Mouse (Mus musculus) forebrain, embryonic 14.5 days (tissue): ENCODE results near the gene AI593442. TPM values are rescaled to one million over a fixed set of nuclear protein-coding genes. Genes with fewer than 3 reads are reported as not detected.

Source experiments
- ATAC-seq: fragments of 200-750 bp; cut with Nextera tagmentation; 2 replicates; pipeline ENCODE4 v1.8.0; 2017; ENCODE audit warnings: mild to moderate bottlenecking, moderate library complexity
- DNase-seq: peaks from one replicate; pipeline ENCODE4 v3.0.0-alpha.2; 2015; ENCODE audit warnings: low spot score
- H3K27ac ChIP-seq: fragments of 300-500 bp; sonication (generic); 2 replicates; pipeline ENCODE4 v1.5.1; 2014; ENCODE audit warnings: low read depth, mild to moderate bottlenecking, control low read depth, low read length, moderate library complexity
- H3K27me3 ChIP-seq: fragments of 300-500 bp; sonication (generic); replicated peaks from 2 replicates; pipeline ENCODE4 v1.6.1; 2014; ENCODE audit warnings: low read length, control low read depth, mixed read lengths; ENCODE audit not compliant: control insufficient read depth, insufficient read depth
- H3K36me3 ChIP-seq: fragments of 300-500 bp; sonication (generic); 2 replicates; pipeline ENCODE4 v1.6.1; 2014; ENCODE audit warnings: low read length, control low read depth; ENCODE audit not compliant: control insufficient read depth, insufficient read depth
- H3K4me1 ChIP-seq: fragments of 300-500 bp; sonication (generic); 2 replicates; pipeline ENCODE4 v1.6.1; 2014; ENCODE audit warnings: antibody characterized with exemption, low read length, control low read depth; ENCODE audit not compliant: control insufficient read depth, insufficient read depth
- H3K4me2 ChIP-seq: fragments of 300-500 bp; sonication (generic); 2 replicates; pipeline ENCODE4 v1.6.1; 2014; ENCODE audit warnings: mild to moderate bottlenecking, control low read depth, low read length
- H3K4me3 ChIP-seq: fragments of 300-500 bp; sonication (generic); 2 replicates; pipeline ENCODE4 v1.5.1; 2014; ENCODE audit warnings: low read depth, low read length, control low read depth
- H3K9ac ChIP-seq: fragments of 300-500 bp; sonication (generic); 2 replicates; pipeline ENCODE4 v1.6.1; 2014; ENCODE audit warnings: mild to moderate bottlenecking, low read length, control low read depth, moderate library complexity
- H3K9me3 ChIP-seq: fragments of 300-500 bp; sonication (generic); replicated peaks from 2 replicates; pipeline ENCODE4 v1.6.1; 2016; ENCODE audit warnings: low read length, control low read depth, mixed read lengths; ENCODE audit not compliant: control insufficient read depth
- WGBS: fragments of 180-500 bp; shearing (Covaris S2); extraction: QIAGEN DNeasy Blood & Tissue Kit; methylation state at CpG from one replicate; pipeline ENCODE4 v1.1.7; 2014; 5-methylcytosine and 5-hydroxymethylcytosine counted together
- polyA plus RNA-seq: library from polyadenylated mRNA; unstranded; fragments of >200 nt; fragmentation: Nextera tagmentation; extraction: Ambion mirVana; gene quantifications from 2 replicates; pipeline ENCODE4 v1.2.1, GENCODE M21; 2014

AI593442 gene
- polyA plus RNA-seq = 21.6 and 32.6 TPM in 2 replicates

GRCm38 (mm10) chr9:52679362-52679947 lies at the start of gene AI593442:
AI593442 (minus strand) TSS chr9:52679780.
- peak within 1 kb of the TSS; percentile 63 for H3K9ac ChIP-seq
- H3K4me2 ChIP-seq = peak within 1 kb of the TSS; percentile 89
- WGBS = under 1% methylated on average over 16 of the region's 27 CpGs
- peaks cover 15% of the 10 kb centered on the region; the same call in 1 of the 2 replicates for H3K4me1 ChIP-seq
- H3K27ac ChIP-seq = peak within 1 kb of the TSS; percentile 27; the same call in 1 of the 2 replicates
- DNase-seq (peak; percentile 71), ATAC-seq (peak; percentile 88)
- peaks cover 28% of the 10 kb centered on the region for H3K27me3 ChIP-seq
- peak within 1 kb of the TSS; percentile 48 for H3K4me3 ChIP-seq
- H3K9me3 ChIP-seq = no peaks in the 10 kb centered on the region
- H3K36me3 ChIP-seq = no peaks in the 10 kb centered on the region

- no peak overlapping the region for H3K27ac ChIP-seq
- no peak for DNase-seq
- H3K27me3 ChIP-seq = no peaks in the 10 kb centered on the region
- ATAC-seq = no peak
- H3K4me3 ChIP-seq = no peak overlapping the region
- no peak overlapping the region for H3K4me2 ChIP-seq
- H3K4me1 ChIP-seq = no peaks in the 10 kb centered on the region
- H3K9me3 ChIP-seq = no peaks in the 10 kb centered on the region
- WGBS = 90% methylated on average over 5 of the region's 5 CpGs
- no peak overlapping the region for H3K9ac ChIP-seq
- H3K36me3 ChIP-seq = no peaks in the 10 kb centered on the region
Measured at GRCm38 (mm10) chr9:52728806-52729205, 49.2 kb upstream of the AI593442 start.

GRCm38 (mm10) chr9:52722626-52723025 lies 43.0 kb upstream of the AI593442 start:
- Histone ChIP-seq H3K4me2 (no peak overlapping the region), H3K9me3 (no peaks in the 10 kb centered on the region), H3K27me3 (no peaks in the 10 kb centered on the region), H3K36me3 (no peaks in the 10 kb centered on the region), H3K4me3 (no peak overlapping the region), H3K4me1 (no peaks in the 10 kb centered on the region), H3K27ac (no peak overlapping the region), H3K9ac (no peak overlapping the region)
- DNase-seq = no peak
- no peak for ATAC-seq
- WGBS = 89% methylated on average over 1 of the region's 1 CpGs

- 76% methylated on average over 2 of the region's 2 CpGs for WGBS
- Histone ChIP-seq H3K4me2 (no peak overlapping the region), H3K9ac (no peak overlapping the region), H3K4me1 (no peaks in the 10 kb centered on the region), H3K27ac (no peak overlapping the region), H3K4me3 (no peak overlapping the region), H3K27me3 (no peaks in the 10 kb centered on the region), H3K36me3 (no peaks in the 10 kb centered on the region), H3K9me3 (no peaks in the 10 kb centered on the region)
- peak; percentile 3 for DNase-seq
- no peak for ATAC-seq
Measured at GRCm38 (mm10) chr9:52719562-52719961, 40.0 kb upstream of the AI593442 start.

- Histone ChIP-seq H3K36me3 (no peaks in the 10 kb centered on the region), H3K27ac (no peak overlapping the region)
- WGBS = 59% methylated on average over 5 of the region's 5 CpGs
Measured at GRCm38 (mm10) chr9:52680036-52680435, 456 bp upstream of the AI593442 start.

GRCm38 (mm10) chr9:52678839-52679215 lies 753 bp downstream of the AI593442 start:
- Histone ChIP-seq H3K4me3 (peak overlapping the region; percentile 48), H3K4me2 (peak overlapping the region; percentile 89), H3K9ac (peak overlapping the region; percentile 63), H3K9me3 (no peaks in the 10 kb centered on the region), H3K4me1 (peaks cover 15% of the 10 kb centered on the region; the same call in 1 of the 2 replicates), H3K27me3 (peaks cover 28% of the 10 kb centered on the region), H3K36me3 (no peaks in the 10 kb centered on the region), H3K27ac (no peak overlapping the region)
- 0% methylated on average over 10 of the region's 10 CpGs for WGBS
- no peak for DNase-seq
- peak; percentile 25; the same call in 1 of the 2 replicates for ATAC-seq

More at GRCm38 (mm10) chr9:52680036-52680435, 456 bp upstream of the AI593442 start:
- DNase-seq (no peak), ATAC-seq (no peak)
- Histone ChIP-seq H3K4me2 (peak overlapping the region; percentile 89), H3K9me3 (no peaks in the 10 kb centered on the region), H3K4me3 (peak overlapping the region; percentile 48; the same call in 1 of the 2 replicates), H3K27me3 (peaks cover 28% of the 10 kb centered on the region), H3K4me1 (peaks cover 15% of the 10 kb centered on the region; the same call in 1 of the 2 replicates), H3K9ac (peak overlapping the region; percentile 17; the same call in 1 of the 2 replicates)

GRCm38 (mm10) chr9:52678179-52678838 lies 1.3 kb downstream of the AI593442 start:
- DNase-seq (peak; percentile 34), ATAC-seq (peak; percentile 30)
- no peak overlapping the region for H3K27ac ChIP-seq
- peaks cover 15% of the 10 kb centered on the region; the same call in 1 of the 2 replicates for H3K4me1 ChIP-seq
- peak overlapping the region; percentile 63 for H3K9ac ChIP-seq
- no peaks in the 10 kb centered on the region for H3K9me3 ChIP-seq
- H3K4me2 ChIP-seq = peak overlapping the region; percentile 89
- peak overlapping the region; percentile 48 for H3K4me3 ChIP-seq
- WGBS = 1% methylated on average over 28 of the region's 28 CpGs
- no peaks in the 10 kb centered on the region for H3K36me3 ChIP-seq
- H3K27me3 ChIP-seq = peaks cover 28% of the 10 kb centered on the region

- ATAC-seq (no peak), DNase-seq (peak; percentile 12)
- Histone ChIP-seq H3K4me1 (peaks cover 15% of the 10 kb centered on the region; the same call in 1 of the 2 replicates), H3K4me2 (no peak overlapping the region), H3K27me3 (peaks cover 28% of the 10 kb centered on the region), H3K9ac (no peak overlapping the region), H3K36me3 (no peaks in the 10 kb centered on the region), H3K9me3 (no peaks in the 10 kb centered on the region), H3K4me3 (0 out of 2 replicates have a peak overlapping the region, but pooled peaks have one; percentile 48), H3K27ac (no peak overlapping the region)
- 18% methylated on average over 4 of the region's 4 CpGs for WGBS
Measured at GRCm38 (mm10) chr9:52676587-52676986, 3.0 kb downstream of the AI593442 start.

- Histone ChIP-seq H3K4me2 (no peak overlapping the region), H3K9me3 (no peaks in the 10 kb centered on the region), H3K4me1 (peaks cover 15% of the 10 kb centered on the region; the same call in 1 of the 2 replicates), H3K27ac (no peak overlapping the region), H3K9ac (no peak overlapping the region), H3K4me3 (no peak overlapping the region), H3K36me3 (no peaks in the 10 kb centered on the region), H3K27me3 (peaks cover 28% of the 10 kb centered on the region)
- DNase-seq = no peak
- ATAC-seq = no peak
- 72% methylated on average over 3 of the region's 3 CpGs for WGBS
Measured at GRCm38 (mm10) chr9:52675937-52676336, 3.6 kb downstream of the AI593442 start.
